Mouse (Mus musculus) heart, embryonic 14.5 days (tissue): Measurements from ENCODE around the gene Shroom3. TPM values are rescaled to one million over a fixed set of nuclear protein-coding genes. Genes with fewer than 3 reads are reported as not detected.

Source experiments
- ATAC-seq: fragments of 200-750 bp; cut with Nextera tagmentation; 2 replicates; pipeline ENCODE4 v1.8.0; 2017; ENCODE audit warnings: low read depth, moderate TSS enrichment; ENCODE audit not compliant: insufficient number of reproducible peaks, insufficient read depth, low FRiP score
- H3K27ac ChIP-seq, 2 experiments: fragments of 200-500 bp in 1 of 2; fragments of 300-500 bp in 1 of 2; sonication (generic) in 1 of 2; replicated peaks in 1 of 2; 2 replicates each; pipeline ENCODE4 v1.5.1; 2012 to 2014; ENCODE audit warnings: low read depth in 2 of 2, low read length in 2 of 2, control low read depth in 1 of 2, mild to moderate bottlenecking in 1 of 2, mixed read lengths in 1 of 2; ENCODE audit not compliant: control insufficient read depth in 1 of 2, insufficient read depth in 1 of 2
- H3K27me3 ChIP-seq: fragments of 300-500 bp; sonication (generic); 2 replicates; pipeline ENCODE4 v1.6.1; 2014; ENCODE audit warnings: mild to moderate bottlenecking, low read length, control low read depth; ENCODE audit not compliant: control insufficient read depth, insufficient read depth
- H3K36me3 ChIP-seq: fragments of 300-500 bp; sonication (generic); 2 replicates; pipeline ENCODE4 v1.6.1; 2014; ENCODE audit warnings: mild to moderate bottlenecking, control low read depth, low read length, mixed read lengths; ENCODE audit not compliant: control insufficient read depth, insufficient read depth
- H3K4me1 ChIP-seq, 2 experiments: fragments of 200-500 bp in 1 of 2; fragments of 300-500 bp in 1 of 2; sonication (generic) in 1 of 2; 2 replicates each; pipeline ENCODE4 v1.6.1; 2012 to 2014; ENCODE audit warnings: low read length in 2 of 2, control low read depth in 1 of 2, mixed read lengths in 1 of 2; ENCODE audit not compliant: control insufficient read depth in 2 of 2, insufficient read depth in 2 of 2
- H3K4me2 ChIP-seq: fragments of 300-500 bp; sonication (generic); 2 replicates; pipeline ENCODE4 v1.6.1; 2014; ENCODE audit warnings: mild to moderate bottlenecking, low read length
- H3K4me3 ChIP-seq, 2 experiments: fragments of 200-500 bp in 1 of 2; fragments of 300-500 bp in 1 of 2; sonication (generic) in 1 of 2; 2 replicates each; pipeline ENCODE4 v1.5.1; 2012 to 2014; ENCODE audit warnings: low read length in 2 of 2, mild to moderate bottlenecking in 2 of 2, control low read depth in 1 of 2, low read depth in 1 of 2, moderate library complexity in 1 of 2; ENCODE audit not compliant: control insufficient read depth in 1 of 2, insufficient read depth in 1 of 2
- H3K9ac ChIP-seq: fragments of 300-500 bp; sonication (generic); 2 replicates; pipeline ENCODE4 v1.6.1; 2014; ENCODE audit warnings: mild to moderate bottlenecking, low read length
- H3K9me3 ChIP-seq: fragments of 300-500 bp; sonication (generic); 2 replicates; pipeline ENCODE4 v1.6.1; 2016; ENCODE audit warnings: low read length, control low read depth; ENCODE audit not compliant: control insufficient read depth
- WGBS: fragments of 180-500 bp; shearing (Covaris S2); extraction: QIAGEN DNeasy Blood & Tissue Kit; methylation state at CpG from one replicate; pipeline ENCODE4 v1.1.7; 2014; 5-methylcytosine and 5-hydroxymethylcytosine counted together
- polyA plus RNA-seq: library from polyadenylated mRNA; unstranded; fragments of >200 nt; fragmentation: Nextera tagmentation; extraction: Ambion mirVana; gene quantifications from 2 replicates; pipeline ENCODE4 v1.2.1, GENCODE M21; 2014

Gene Shroom3
- polyA plus RNA-seq, 1 experiment from 2014 or later = 21.1 TPM

GRCm38 (mm10) chr5:92910838-92911237, 227.6 kb downstream of the Shroom3 start:
- no peak for ATAC-seq
- Histone ChIP-seq H3K27ac (peak overlapping the region; percentile 58 to 87), H3K4me2 (no peak overlapping the region), H3K9me3 (peaks cover 12% of the 10 kb centered on the region), H3K4me1 (peaks cover 27 to 67% of the 10 kb centered on the region in 2 experiments), H3K9ac (no peak overlapping the region), H3K36me3 (peaks cover 24% of the 10 kb centered on the region; the same call in 1 of the 2 replicates), H3K4me3 (no peak overlapping the region), H3K27me3 (no peaks in the 10 kb centered on the region)
- WGBS = 35% methylated on average over 3 of the region's 3 CpGs

GRCm38 (mm10) chr5:92915421-92915820, 232.2 kb downstream of the Shroom3 start:
- H3K4me2 ChIP-seq = peak overlapping the region; percentile 30
- 29% methylated on average over 10 of the region's 10 CpGs for WGBS
- H3K27me3 ChIP-seq = no peaks in the 10 kb centered on the region
- peaks cover 17% of the 10 kb centered on the region for H3K36me3 ChIP-seq
- peaks cover 3% of the 10 kb centered on the region for H3K9me3 ChIP-seq
- H3K27ac ChIP-seq = peak overlapping the region; percentile 16 to 69; a peak in 3 of 4 replicates
- H3K4me3 ChIP-seq = no peak overlapping the region
- no peak for ATAC-seq
- H3K9ac ChIP-seq = peak overlapping the region; percentile 39; the same call in 1 of the 2 replicates
- H3K4me1 ChIP-seq = peaks cover 32 to 58% of the 10 kb centered on the region in 2 experiments

- WGBS = 51% methylated on average over 6 of the region's 6 CpGs
- H3K9me3 ChIP-seq = no peaks in the 10 kb centered on the region
- H3K4me3 ChIP-seq = no peak overlapping the region
- H3K27me3 ChIP-seq = no peaks in the 10 kb centered on the region
- peaks cover 37 to 54% of the 10 kb centered on the region in 2 experiments for H3K4me1 ChIP-seq
- no peak for ATAC-seq
- peaks cover 32% of the 10 kb centered on the region for H3K36me3 ChIP-seq
- no peak overlapping the region for H3K4me2 ChIP-seq
- H3K27ac ChIP-seq = peak overlapping the region in 1 of 2 experiments; percentile 69; a peak in 1 of 4 replicates
- no peak overlapping the region for H3K9ac ChIP-seq
These were observed 234.5 kb downstream of the Shroom3 start for GRCm38 (mm10) chr5:92917755-92918154.

GRCm38 (mm10) chr5:92918170-92918569, 234.9 kb downstream of the Shroom3 start:
- no peaks in the 10 kb centered on the region for H3K9me3 ChIP-seq
- peaks cover 33% of the 10 kb centered on the region for H3K36me3 ChIP-seq
- H3K4me2 ChIP-seq = no peak overlapping the region
- H3K27ac ChIP-seq = peak overlapping the region in 1 of 2 experiments; percentile 69; a peak in 2 of 4 replicates
- no peak for ATAC-seq
- no peak overlapping the region for H3K4me3 ChIP-seq
- peaks cover 37 to 54% of the 10 kb centered on the region in 2 experiments for H3K4me1 ChIP-seq
- peak overlapping the region; percentile 62; the same call in 1 of the 2 replicates for H3K9ac ChIP-seq
- H3K27me3 ChIP-seq = no peaks in the 10 kb centered on the region
- 42% methylated on average over 10 of the region's 10 CpGs for WGBS

GRCm38 (mm10) chr5:92918866-92919265, 235.6 kb downstream of the Shroom3 start:
- no peak for ATAC-seq
- WGBS = 35% methylated on average over 9 of the region's 9 CpGs
- Histone ChIP-seq H3K9ac (peak overlapping the region; percentile 62), H3K4me1 (peaks cover 33 to 49% of the 10 kb centered on the region in 2 experiments), H3K27me3 (no peaks in the 10 kb centered on the region), H3K4me2 (no peak overlapping the region), H3K4me3 (no peak overlapping the region), H3K9me3 (no peaks in the 10 kb centered on the region), H3K27ac (peak overlapping the region; percentile 25 to 69; a peak in 3 of 4 replicates), H3K36me3 (peaks cover 37% of the 10 kb centered on the region)

GRCm38 (mm10) chr5:92919390-92919789, 236.2 kb downstream of the Shroom3 start:
- peak overlapping the region; percentile 62; the same call in 1 of the 2 replicates for H3K9ac ChIP-seq
- peak overlapping the region in 1 of 2 experiments; percentile 69; a peak in 3 of 4 replicates for H3K27ac ChIP-seq
- no peak for ATAC-seq
- H3K4me3 ChIP-seq = no peak overlapping the region
- H3K36me3 ChIP-seq = peaks cover 40% of the 10 kb centered on the region
- H3K4me1 ChIP-seq = peaks cover 31 to 48% of the 10 kb centered on the region in 2 experiments
- H3K4me2 ChIP-seq = no peak overlapping the region
- no peaks in the 10 kb centered on the region for H3K27me3 ChIP-seq
- no peaks in the 10 kb centered on the region for H3K9me3 ChIP-seq
- WGBS = 61% methylated on average over 14 of the region's 14 CpGs

- H3K4me2 ChIP-seq = no peak overlapping the region
- 78% methylated on average over 8 of the region's 8 CpGs for WGBS
- H3K27me3 ChIP-seq = no peaks in the 10 kb centered on the region
- no peak overlapping the region for H3K9ac ChIP-seq
- H3K27ac ChIP-seq = no peak overlapping the region
- no peak overlapping the region for H3K4me3 ChIP-seq
- peaks cover 40% of the 10 kb centered on the region for H3K36me3 ChIP-seq
- H3K4me1 ChIP-seq = peaks cover 33 to 48% of the 10 kb centered on the region in 2 experiments
- no peaks in the 10 kb centered on the region for H3K9me3 ChIP-seq
- ATAC-seq = no peak
These were observed 237.7 kb downstream of the Shroom3 start for GRCm38 (mm10) chr5:92920984-92921383.

GRCm38 (mm10) chr5:92921728-92922127, 238.5 kb downstream of the Shroom3 start:
- H3K36me3 ChIP-seq = peaks cover 44% of the 10 kb centered on the region
- peaks cover 29 to 43% of the 10 kb centered on the region in 2 experiments for H3K4me1 ChIP-seq
- H3K4me2 ChIP-seq = no peak overlapping the region
- WGBS = 84% methylated on average over 8 of the region's 8 CpGs
- H3K27ac ChIP-seq = no peak overlapping the region
- H3K4me3 ChIP-seq = no peak overlapping the region
- no peaks in the 10 kb centered on the region for H3K27me3 ChIP-seq
- H3K9me3 ChIP-seq = no peaks in the 10 kb centered on the region
- ATAC-seq = no peak
- no peak overlapping the region for H3K9ac ChIP-seq
